Mouse (Mus musculus) ES-E14 (cell line): ENCODE data around the gene Cop1. TPM values are rescaled to one million over a fixed set of nuclear protein-coding genes. Genes with fewer than 3 reads are reported as not detected.
"Not testable (repeated sequence)": the region's sequence is repeated elsewhere in the genome, so short reads cannot be mapped to it uniquely, and the experiment has no call there.

ENCODE experiments used
- DNase-seq: peaks from one replicate; pipeline ENCODE4 v3.0.0-alpha.2; 2013; ENCODE audit warnings: low read depth, low spot score
- H3K27ac ChIP-seq: 2 replicates; pipeline ENCODE4 v1.5.1; 2012; ENCODE audit warnings: low read depth, mild to moderate bottlenecking, low read length, moderate library complexity, mixed read lengths; ENCODE audit not compliant: poor library complexity, insufficient read depth, severe bottlenecking
- H3K36me3 ChIP-seq: 2 replicates; pipeline ENCODE4 v1.6.1; 2012; ENCODE audit warnings: mild to moderate bottlenecking, low read length, moderate library complexity, mixed read lengths; ENCODE audit not compliant: control insufficient read depth, poor library complexity, insufficient read depth, severe bottlenecking
- H3K4me1 ChIP-seq, 2 experiments: fragments of 150-350 bp in 1 of 2; sonication (generic) in 1 of 2; 2 replicates each; pipeline ENCODE4 v1.6.1; 2012; ENCODE audit warnings: low read length in 2 of 2, mild to moderate bottlenecking in 1 of 2, mixed read lengths in 1 of 2; ENCODE audit not compliant: control insufficient read depth in 2 of 2, insufficient read depth in 2 of 2, poor library complexity in 1 of 2
- H3K4me3 ChIP-seq, 2 experiments: fragments of 150-350 bp in 1 of 2; sonication (generic) in 1 of 2; 2 replicates each; pipeline ENCODE4 v1.5.1; 2012; ENCODE audit warnings: low read length in 2 of 2, low read depth in 1 of 2, mild to moderate bottlenecking in 1 of 2, mixed read lengths in 1 of 2; ENCODE audit not compliant: insufficient read depth in 1 of 2, poor library complexity in 1 of 2, severe bottlenecking in 1 of 2
- H3K9ac ChIP-seq: 2 replicates; pipeline ENCODE4 v1.6.1; 2012; ENCODE audit warnings: low read depth, mild to moderate bottlenecking, low read length, mixed read lengths; ENCODE audit not compliant: poor library complexity, insufficient read depth, severe bottlenecking
- H3K9me3 ChIP-seq: fragments of 150-350 bp; sonication (generic); 2 replicates; pipeline ENCODE4 v1.6.1; 2012; ENCODE audit warnings: low read depth, mild to moderate bottlenecking, low read length; ENCODE audit not compliant: control insufficient read depth, insufficient read depth
- CHD2 ChIP-seq: IDR thresholded peaks from 2 replicates; pipeline ENCODE4 v1.6.1; 2014; ENCODE audit warnings: mild to moderate bottlenecking, low read depth, low read length, inconsistent platforms
- HCFC1 ChIP-seq: IDR thresholded peaks from 2 replicates; pipeline ENCODE4 v1.6.1; 2012; ENCODE audit warnings: low read length, inconsistent platforms, borderline replicate concordance; ENCODE audit not compliant: insufficient read depth
- MAFK ChIP-seq: IDR thresholded peaks from 2 replicates; pipeline ENCODE4 v1.6.1; 2014; ENCODE audit warnings: mild to moderate bottlenecking, low read depth, low read length, inconsistent platforms; ENCODE audit not compliant: insufficient read depth
- ZC3H11A ChIP-seq: IDR thresholded peaks from 2 replicates; pipeline ENCODE4 v1.6.1; 2012; ENCODE audit warnings: low read depth, mild to moderate bottlenecking, inconsistent platforms, low read length, borderline replicate concordance
- ZNF384 ChIP-seq: IDR thresholded peaks from 2 replicates; pipeline ENCODE4 v1.6.1; 2012; ENCODE audit warnings: low read depth, low read length, inconsistent platforms
- in situ Hi-C, 2 experiments: fragments of 600-800 bp; cut with MboI; formaldehyde crosslinking; loops; one replicate each; pipeline ENCODE4 v1.15.1; 2025; ENCODE audit warnings: low sequenced_read_pairs in 2 of 2, inconsistent platforms in 1 of 2; ENCODE audit not compliant: unreplicated experiment in 2 of 2
- total RNA-seq: library from RNA; depleted of rRNA; stranded (reverse); fragments of 300-350 nt; gene quantifications from 2 replicates; pipeline ENCODE4 v1.2.3, GENCODE M21; 2012

The Cop1 gene
- total RNA-seq, 1 experiment = 92.3 TPM

GRCm38 (mm10) chr1:159211711-159212110 is 20.4 kb upstream of the Cop1 start:
- Histone ChIP-seq H3K9ac (no peak overlapping the region), H3K4me1 (no peaks in the 10 kb centered on the region), H3K4me3 (no peak overlapping the region), H3K36me3 (no peaks in the 10 kb centered on the region), H3K9me3 (no peaks in the 10 kb centered on the region), H3K27ac (no peak overlapping the region)
- in situ Hi-C loops = no loop called here
- TF ChIP-seq ZNF384 = no peak
- DNase-seq = no peak

- no peak overlapping the region for H3K27ac ChIP-seq
- H3K9ac ChIP-seq = no peak overlapping the region
- H3K9me3 ChIP-seq = no peaks in the 10 kb centered on the region
- TF ChIP-seq ZC3H11A (no peak), CHD2 (no peak)
- H3K4me1 ChIP-seq = no peaks in the 10 kb centered on the region
- no peak for DNase-seq
- no peak overlapping the region for H3K4me3 ChIP-seq
- in situ Hi-C loops = no loop called here
- H3K36me3 ChIP-seq = no peaks in the 10 kb centered on the region
These were observed 14.7 kb upstream of the Cop1 start for GRCm38 (mm10) chr1:159217437-159217836.

GRCm38 (mm10) chr1:159222046-159222445 is 10.1 kb upstream of the Cop1 start:
- TF ChIP-seq HCFC1 = no peak
- TF ChIP-seq ZC3H11A = no peak
- no peak for TF ChIP-seq CHD2
- no peak for TF ChIP-seq MAFK
- TF ChIP-seq ZNF384 = no peak
- H3K9ac ChIP-seq = no peak overlapping the region
- no peak overlapping the region for H3K4me3 ChIP-seq
- no peak overlapping the region for H3K27ac ChIP-seq
- no peaks in the 10 kb centered on the region for H3K36me3 ChIP-seq
- no peak for DNase-seq
- H3K9me3 ChIP-seq = no peaks in the 10 kb centered on the region
- H3K4me1 ChIP-seq = no peaks in the 10 kb centered on the region
- in situ Hi-C loops = no loop called here

GRCm38 (mm10) chr1:159225064-159225824 is 6.9 kb upstream of the Cop1 start:
- no peak overlapping the region for H3K27ac ChIP-seq
- H3K9ac ChIP-seq = no peak overlapping the region
- no peaks in the 10 kb centered on the region for H3K9me3 ChIP-seq
- H3K4me1 ChIP-seq = no peaks in the 10 kb centered on the region
- no peak for DNase-seq
- H3K4me3 ChIP-seq = no peak overlapping the region
- TF ChIP-seq ZNF384 (no peak), MAFK (no peak), CHD2 (no peak), HCFC1 (no peak), ZC3H11A (no peak)
- no peaks in the 10 kb centered on the region for H3K36me3 ChIP-seq
- in situ Hi-C loops = no loop called here

GRCm38 (mm10) chr1:159232572-159233261 is 597 bp downstream of the Cop1 start:
- in situ Hi-C loops, H3K4me1 ChIP-seq, H3K27ac ChIP-seq, H3K36me3 ChIP-seq, H3K9me3 ChIP-seq: not testable (repeated sequence)
- Histone ChIP-seq H3K4me3 (peak overlapping the region; percentile 80 to 95), H3K9ac (peak overlapping the region; percentile 100)
- peak; percentile 22 for DNase-seq
